Mouse (Mus musculus) urinary bladder, postnatal 36 days (tissue): ENCODE measurements around the gene Serpinh1.
A peak's percentile ranks its signal among the peaks of the same experiment; 100 is the strongest.
"Not testable (repeated sequence)": the region's sequence is repeated elsewhere in the genome, so short reads cannot be mapped to it uniquely, and the experiment has no call there.

Experiments used
- DNase-seq, 2 experiments: peaks; one replicate each; pipeline ENCODE4 v3.0.0; 2022; ENCODE audit warnings: low spot score in 2 of 2, mixed read lengths in 1 of 2

Gene Serpinh1

DNA sequence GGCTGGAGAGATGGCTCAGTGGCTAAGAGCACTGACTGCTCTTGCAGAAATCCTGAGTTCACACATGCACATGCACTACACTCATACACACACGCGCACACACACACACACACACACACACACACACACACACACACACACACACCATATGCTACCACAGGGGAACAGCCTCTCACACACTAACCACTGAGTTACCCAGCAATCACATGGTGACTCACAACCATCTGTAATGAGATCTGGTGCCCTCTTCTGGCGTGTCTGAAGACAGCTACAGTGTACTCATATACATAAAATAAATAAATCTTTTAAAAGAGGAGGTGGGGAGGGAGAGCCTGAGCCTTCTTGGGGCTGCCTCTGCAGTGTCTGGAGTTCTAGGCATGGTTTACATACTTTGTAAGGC lies 21.3 kb upstream of the Serpinh1 start:
- DNase-seq, result not testable (repeated sequence)

DNA sequence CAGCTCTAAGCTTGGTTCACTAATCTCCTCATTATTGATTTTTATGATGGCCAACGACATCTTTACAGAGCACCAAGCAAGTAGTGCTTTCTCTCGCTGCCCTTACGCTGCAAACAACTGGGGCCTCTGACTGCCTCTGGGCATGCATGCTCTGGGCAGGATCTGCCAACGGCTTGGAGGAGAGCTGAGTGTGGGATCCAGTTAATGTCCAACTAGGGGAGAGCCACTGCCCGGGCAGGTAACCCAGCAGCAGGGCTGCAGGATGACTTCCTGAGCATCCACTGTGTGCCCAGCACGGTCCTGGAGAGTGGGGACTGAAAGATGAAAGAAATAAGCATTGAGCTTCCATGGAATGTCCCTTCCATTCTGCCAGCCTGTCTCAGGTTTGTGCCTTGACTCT lies 13.7 kb upstream of the Serpinh1 start:
- no peak for DNase-seq

DNA sequence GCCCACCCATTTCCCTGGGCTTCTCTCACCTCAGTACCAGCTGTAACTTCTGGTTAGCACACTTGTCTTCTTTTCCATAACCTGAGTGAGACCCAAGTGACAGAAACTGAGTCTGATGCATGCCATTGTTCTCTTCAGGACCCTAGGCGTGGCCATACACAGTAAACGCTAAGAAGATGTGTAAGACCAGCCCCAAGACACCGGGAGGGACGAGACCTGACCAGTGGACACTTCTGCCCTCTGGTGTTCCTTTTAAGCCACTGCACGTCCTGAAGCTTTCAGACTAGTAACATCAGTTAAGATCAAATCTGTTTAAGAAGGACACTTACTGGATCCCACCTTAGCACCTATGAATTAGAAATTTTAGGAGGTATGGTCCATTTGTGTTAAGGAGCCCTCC lies 12.0 kb upstream of the Serpinh1 start:
- DNase-seq, result peak; percentile 56 to 72

DNA sequence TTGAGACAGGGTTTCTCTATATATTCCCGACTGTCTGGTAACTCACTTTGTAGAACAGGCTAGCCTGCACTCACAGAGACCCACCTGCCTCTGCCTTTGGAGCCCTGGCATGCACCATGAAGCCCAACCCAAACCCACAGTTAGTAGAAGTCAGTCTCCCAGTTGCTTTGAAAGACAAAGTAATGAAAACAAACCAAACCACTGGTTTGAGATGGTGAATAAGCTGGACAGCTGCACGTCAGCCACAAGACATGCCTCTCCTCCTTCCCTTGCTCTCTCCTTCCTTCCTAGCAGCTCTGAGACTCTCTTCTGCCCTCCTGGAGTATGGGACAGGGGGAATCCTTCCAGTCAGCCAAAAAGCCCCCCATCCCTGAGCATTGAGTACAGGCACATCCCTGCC lies 9.1 kb upstream of the Serpinh1 start:
- no peak for DNase-seq

DNA sequence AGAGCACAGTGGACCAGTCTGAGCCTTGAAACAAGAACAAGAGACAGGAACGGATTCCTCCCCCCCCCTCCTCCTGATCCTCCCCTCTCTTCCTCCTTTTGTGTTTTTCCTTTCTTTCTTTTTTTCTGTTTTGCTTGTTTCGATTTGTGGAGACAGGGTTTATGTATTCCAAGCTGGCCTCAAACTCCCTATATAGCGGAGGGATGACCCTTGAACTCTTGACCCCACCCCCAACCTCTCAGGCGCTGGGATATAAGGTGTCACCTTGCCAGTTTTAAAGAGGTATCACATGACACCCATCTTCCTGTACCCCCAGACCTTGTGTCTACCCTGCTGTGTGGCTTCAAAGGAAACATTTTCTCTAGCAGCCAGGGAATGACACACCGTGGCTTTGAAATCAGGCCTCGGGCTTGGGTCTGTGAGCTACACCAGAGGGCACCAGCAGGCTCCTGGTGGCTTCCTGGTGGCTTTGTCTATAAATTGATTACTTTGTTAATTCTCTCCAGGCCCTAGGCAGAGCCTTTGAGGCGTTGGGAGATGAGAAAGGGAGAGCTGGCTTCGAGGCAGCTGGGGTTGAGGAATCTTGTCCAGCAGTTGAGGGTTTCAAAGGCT lies 7.9 kb upstream of the Serpinh1 start:
- DNase-seq, result no peak

DNA sequence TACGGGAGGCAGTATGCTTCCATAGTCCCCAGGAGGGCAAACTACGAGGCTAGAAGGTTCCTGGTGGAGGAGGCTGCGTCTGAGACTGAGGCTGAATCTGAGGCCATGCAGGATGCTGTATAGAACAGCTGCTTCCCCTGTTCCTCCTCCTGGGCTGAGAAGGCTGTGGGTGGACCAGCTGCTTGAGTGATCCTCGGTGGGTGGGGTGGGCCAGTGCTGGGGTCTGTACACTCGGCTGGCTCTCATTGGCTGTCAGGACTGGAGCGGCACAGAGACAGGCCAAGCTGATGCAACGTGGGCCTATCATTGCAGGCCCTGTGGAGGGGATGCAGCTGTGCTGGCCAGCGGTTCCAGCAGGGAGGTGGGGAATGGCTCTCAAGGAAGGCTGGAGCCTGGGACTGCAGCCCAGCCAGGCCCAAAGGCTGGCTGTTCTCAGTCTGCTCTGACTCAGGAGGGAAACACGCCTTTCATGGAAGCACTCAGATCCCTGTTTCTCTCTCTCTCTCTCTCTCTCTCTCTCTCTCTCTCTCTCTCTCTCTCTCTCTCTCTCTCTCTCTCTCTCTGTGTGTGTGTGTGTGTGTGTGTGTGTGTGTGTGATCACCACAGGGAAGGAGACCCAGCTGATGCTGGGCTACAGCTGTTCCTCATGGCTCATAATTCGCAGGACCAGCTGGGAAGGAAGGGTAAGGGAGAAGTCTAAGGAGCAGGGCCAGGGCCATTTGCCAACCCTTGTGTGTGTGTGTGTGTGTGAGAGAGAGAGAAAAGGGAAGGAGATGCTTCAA lies 7.2 kb upstream of the Serpinh1 start:
- peak; percentile 57 to 87 for DNase-seq

DNA sequence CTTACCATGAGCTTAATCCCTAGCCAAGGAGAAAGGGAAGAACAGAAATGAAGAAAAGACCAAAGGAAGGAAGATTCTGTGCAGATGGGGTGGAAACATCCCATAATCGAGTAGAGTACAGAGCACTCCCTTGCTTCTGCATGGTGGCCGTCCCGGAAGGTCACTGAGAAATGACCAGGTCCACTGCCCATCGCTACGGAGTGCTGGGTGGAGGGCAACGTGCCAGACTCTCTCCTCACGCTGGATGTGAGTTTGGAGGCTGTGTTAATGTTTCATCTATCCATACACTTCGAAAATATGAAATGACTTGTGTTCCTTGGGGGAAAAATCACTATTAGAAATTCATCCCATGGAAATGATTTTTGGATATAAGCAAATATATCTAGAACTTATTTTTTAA lies 5.3 kb upstream of the Serpinh1 start:
- no peak for DNase-seq

DNA sequence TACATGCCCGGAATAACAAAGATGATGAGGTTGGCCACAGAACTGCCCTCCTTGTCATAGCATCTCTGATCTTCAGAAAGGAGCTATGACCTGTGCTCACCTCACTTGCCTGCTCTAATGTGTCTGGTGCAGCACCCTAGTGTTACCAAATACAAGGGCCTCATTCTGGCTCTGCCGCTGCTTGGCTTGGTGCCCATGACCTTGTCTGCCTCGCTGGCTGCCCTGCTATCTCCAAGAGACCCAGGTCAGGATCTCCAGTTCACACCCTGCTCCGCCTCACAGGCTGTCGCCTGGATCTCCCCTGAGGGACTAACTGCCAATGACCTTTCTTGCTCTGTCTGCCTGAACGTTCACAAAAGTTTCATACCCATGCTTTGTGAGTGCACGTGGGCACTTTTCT lies 4.2 kb upstream of the Serpinh1 start:
- peak in 1 of 2 experiments; percentile 56 for DNase-seq

DNA sequence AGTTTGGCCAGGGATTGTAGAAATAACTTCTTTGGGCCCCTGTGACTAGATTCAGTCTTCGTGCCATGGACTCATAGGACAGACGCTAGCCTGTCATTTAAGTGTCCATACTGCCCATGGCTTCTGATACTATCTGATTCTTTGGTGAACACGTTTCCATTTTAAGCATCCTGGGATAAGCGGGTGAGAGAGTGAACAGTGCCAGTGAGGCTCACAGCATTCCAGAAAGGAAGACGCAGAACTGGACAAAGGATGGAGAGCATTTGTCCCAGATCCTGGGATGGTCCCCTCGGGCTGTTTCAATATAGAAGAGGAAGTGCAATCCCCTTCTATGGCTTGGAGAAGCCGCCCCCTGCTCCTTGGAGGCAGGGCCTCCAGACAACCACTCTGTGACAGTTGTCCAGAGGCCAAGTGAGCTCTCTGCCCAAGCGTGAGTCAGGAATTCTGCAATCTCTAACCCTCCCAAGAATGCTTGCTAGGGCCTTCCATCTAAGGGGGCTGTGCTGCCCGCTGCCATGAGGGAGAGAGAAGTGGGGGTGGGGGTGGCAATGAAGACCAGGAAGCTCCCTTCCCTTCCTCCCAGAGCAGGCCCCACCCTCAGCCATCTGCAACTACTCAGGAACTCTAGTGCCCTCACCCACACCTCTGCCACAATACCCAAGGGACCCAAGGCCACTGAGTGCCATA lies 3.3 kb upstream of the Serpinh1 start:
- peak in 1 of 2 experiments; percentile 71 for DNase-seq

DNA sequence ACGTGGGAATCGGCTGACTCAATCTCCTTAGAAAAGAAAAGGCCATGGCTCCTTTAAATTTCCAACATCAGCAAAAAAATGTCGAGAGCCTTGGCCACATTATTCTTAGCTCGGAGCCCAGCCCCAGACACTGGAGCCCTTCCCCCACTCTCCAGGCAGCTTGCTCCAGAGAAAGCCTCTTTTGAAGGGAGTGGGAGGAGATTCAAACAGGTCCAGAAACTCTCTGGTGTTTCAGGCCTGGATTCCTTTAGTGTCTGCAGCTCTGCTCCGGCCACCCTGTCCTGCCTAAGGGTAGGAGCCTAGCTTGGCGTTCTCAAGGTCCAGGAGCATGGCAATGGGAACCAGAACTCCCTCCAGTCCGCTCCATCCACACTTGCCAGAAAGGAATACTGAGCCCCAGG lies 2.7 kb upstream of the Serpinh1 start:
- peak in 1 of 2 experiments; percentile 78 for DNase-seq

DNA sequence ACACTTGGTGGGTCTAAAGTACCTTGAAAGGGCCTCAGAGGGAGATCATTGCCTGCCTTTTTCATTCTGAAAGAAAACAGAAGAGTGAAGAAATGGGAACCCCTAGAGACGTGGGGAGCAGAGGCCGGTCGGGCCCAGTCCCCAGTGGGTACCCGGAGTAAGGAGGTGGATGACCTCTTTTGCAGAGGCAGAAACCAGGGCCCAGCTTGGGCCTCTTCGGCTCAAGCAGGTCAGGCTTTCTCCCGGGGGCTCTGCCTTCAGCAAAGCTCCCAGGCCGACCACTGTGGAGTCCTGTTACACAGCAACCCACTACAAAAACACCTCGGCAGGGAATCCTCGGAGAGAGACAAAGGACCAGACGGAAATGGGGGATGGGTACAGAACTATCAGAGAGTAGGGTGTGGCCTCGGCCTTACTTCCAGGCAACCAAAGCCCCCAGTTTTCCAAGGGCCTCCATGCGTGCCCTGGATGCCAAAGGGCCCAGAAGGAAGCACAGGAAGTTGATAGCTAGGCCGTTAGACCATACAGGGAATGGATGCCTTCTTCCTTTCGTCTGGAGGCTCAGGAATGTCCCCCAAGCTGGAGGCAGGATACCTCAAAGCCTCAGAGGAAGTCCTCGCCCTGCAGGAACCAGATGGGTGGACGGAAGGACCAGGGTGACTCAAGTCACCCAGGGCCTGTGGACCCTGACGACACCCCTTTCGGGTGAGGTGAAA lies 1.1 kb downstream of the Serpinh1 start:
- no peak for DNase-seq

DNA sequence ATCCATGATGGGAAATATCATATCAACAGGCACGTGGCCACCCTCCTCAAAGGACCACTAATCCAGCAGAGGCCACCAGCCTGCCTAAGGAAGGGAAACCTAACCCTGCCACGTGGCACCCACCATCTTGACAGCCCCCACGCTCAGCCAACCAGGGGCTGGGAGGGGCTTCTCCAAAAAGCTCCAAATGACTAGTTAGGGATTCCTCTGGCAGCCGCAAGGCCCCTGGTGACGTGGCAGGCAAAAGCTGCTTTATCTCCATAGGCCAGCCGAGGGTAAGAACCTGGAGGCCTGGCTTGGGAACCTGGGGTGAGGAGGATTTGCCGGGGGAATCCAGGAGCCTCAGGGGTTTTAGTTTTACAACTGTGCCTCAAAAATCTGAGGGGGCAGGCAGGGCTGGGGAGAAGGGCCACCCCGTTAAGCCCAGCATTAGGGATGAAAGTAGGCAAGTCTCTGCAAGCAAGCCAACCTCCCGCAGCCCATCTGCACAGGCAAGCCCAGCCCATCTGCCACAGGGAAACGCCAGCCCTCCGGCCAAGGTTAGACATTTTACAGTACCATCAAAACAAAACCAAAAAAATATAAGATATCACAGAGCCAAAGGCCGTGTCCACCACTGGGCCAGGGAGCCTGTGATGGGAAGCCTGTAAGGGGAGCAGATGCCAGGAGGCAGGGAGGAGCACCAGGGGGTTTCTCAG lies 1.8 kb downstream of the Serpinh1 start:
- DNase-seq, result peak in 1 of 2 experiments; percentile 58

DNA sequence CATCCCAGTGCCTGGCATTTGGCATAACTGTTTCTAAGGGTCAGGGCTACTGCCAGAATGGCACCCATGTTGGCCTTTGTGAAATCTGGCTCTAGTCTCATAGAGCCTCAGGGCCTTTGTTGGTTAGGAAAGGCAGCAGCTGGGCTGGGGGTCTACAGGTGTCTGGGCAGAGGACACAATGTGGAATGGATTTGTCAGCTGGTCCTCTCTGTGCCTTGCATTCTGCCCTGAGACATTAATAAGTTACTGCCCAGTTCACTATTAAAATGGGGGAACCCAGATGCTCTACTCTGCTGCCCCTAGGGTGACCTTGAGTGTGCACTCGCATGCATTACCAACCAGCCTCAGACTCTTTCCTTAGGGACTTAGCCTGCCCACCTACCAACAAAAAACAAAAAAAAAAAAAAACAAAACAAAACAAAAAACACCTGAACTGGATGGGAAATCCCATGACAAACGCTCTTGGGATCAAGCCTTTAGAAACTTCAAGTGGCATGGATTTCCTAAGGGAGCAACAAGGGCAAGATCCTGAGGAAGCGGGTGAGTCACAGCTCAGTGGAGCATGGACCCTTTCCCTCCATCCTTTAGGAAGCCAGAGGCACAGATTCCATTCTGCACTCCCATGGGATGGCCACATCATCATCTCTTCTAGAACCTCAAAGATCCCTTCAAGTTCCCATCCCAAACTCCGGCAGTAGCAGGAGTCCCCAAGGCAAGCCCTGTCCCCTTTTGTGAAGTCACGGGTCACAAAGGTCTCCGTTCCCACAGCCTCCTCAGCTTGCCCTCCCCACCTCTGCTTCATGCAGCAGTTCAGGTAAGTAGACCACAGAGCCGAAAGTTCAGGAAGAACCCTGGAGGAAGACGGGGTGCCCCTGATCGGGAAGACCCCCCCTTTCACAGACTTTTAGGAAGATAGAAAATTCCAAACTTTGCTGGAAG lies 3.0 kb downstream of the Serpinh1 start:
- DNase-seq, result no peak

DNA sequence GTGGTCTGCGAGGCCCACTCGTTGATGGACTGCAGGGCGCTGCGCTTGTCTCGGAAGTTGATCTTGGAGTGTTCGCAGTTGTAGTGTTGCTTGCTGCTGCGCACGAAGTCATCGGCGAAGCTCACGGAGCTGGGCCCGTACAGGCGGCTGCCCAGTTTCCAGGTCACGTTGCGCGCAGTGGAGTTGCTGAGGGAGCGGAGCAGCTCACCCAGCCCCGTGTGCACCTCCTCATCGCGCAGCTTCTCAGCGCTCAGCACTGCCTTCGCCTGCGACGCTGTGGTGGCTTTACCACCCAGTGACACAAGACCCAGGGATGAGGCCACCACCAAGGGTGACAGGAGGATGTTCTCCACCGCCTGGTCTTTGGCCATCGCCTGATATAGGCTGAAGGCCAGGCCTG lies 4.2 kb downstream of the Serpinh1 start:
- no peak for DNase-seq

DNA sequence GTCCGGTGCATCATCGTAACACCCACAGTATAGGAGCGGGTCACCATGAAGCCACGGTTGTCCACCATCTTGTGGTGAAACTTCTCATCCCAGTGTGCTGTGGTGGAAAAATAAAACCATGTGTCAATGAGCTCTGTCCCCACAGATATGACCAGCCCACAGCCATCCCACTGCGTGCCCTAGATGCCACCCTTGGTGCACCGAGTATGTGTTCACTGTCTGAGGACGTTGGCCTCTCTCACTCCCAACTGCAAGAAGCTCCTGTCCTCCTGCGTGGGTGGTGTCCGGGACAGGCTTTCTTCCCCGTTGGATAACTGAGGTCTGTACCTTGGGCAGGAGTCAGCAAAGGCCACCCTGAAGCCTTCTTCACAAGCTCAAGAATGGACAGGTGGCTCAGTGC lies 5.8 kb downstream of the Serpinh1 start:
- no peak for DNase-seq

DNA sequence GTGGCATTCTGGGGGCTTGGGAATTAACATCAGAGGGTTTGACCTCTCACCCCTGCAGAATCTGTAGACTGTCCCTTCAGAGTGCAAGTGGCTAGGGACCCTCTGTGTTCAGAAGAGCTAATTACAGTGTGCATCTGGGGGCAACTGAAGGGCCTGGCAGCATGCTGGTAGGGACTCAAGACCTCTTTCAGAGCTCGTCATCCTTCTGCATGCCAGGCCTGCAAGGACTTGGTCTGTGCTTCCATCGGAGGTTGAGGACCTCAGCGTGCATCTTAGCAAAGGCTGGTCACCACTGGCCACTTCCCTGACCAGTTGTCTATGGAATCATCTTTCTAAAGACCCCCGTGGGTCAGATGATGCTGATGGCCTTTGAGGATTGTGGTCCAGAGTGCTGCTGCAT lies 9.5 kb downstream of the Serpinh1 start:
- no peak for DNase-seq

DNA sequence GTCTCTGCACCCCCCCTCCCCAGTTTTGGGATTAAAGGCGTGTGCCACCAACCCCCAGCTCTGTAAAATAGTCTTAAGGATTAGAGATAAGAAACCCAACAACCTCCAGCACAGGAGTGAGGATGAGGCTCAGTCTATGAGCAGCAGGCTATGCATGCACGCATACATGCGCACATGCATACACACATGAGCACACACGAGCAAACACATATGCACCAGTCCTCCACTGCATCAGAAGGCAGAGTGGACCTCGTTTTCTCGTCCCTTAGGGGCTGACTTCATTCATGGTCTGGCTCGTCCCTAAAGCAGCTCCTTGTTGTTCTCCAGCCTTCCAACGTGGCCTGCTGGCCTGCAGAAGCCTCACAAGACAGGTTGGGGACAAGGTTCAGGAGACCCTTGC lies 12.3 kb downstream of the Serpinh1 start:
- no peak for DNase-seq

DNA sequence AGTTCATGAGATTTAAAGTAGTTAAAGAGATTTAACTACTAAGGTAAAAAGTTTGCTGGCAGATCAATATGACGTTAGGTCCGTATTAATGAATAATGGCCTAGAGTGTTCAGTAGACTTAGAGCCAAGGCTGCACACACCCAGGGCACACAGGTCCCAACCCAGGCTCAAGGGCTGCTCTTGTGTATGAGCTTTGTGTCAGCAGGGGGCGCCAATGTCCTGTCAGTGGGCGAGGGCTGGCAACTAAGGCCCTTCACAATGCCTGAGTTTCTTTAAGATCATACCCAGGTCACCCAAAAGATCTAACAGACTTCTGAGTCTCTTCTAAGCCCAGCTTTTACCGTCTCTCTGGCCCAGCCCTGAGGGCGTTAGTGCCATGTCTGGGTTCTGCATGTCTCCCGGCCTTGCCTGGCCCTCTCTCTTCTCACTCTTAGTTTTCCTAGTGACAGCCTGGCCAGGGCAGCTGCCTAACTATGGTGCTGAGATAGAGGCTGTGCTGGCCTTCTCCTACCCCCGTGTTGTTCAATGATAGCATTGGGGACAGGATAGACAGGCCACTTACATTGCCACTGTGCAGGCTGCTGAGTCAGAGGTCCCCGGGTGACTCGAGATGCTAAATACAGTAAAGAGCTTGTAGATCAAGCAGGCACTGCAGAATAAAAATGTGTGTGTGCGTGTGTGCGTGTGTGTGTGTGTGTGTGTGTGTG lies 20.1 kb downstream of the Serpinh1 start:
- DNase-seq, result peak; percentile 77 to 88

DNA sequence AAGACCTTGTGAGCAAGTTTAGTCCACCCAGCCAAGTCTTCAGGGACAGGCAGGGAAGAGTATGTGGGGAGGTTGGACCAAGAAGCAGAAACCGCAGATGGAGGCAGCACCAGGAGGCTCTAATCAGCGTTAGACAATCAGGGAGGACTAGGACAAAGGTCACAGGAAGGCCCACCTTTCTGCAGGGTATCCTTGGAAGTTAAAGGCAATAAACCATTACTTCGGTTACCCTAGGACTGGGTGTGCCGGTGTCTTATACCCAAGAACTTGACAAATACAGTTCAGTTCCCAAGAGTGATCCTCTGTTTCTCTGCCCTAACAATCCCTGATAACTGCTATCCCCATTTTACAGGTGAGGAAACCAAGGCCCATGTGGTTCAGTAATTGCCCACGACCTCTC lies 23.0 kb downstream of the Serpinh1 start:
- DNase-seq, result no peak

DNA sequence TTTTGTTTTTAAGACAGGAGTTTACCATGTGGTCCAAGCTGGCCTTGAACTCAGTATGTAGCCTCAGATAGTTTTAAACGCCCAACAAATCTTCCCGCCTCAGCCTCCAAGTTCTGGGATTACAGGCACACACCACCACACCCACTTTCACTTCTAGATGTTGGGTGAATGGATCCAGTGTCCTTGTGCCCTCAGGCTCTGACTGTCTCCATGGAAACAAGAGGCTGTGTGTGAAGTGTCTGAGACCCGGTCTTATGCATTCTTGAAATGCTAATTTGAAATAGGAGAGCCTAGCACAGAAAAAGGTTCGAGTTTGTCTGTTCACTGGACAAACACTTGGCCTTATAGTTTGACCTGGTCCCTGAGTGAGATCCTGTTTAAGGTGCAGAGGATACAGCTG lies 24.2 kb downstream of the Serpinh1 start:
- no peak for DNase-seq
